Mouse (Mus musculus): ENCODE data around the gene Zfp128.
"Not testable (repeated sequence)": the region's sequence is repeated elsewhere in the genome, so short reads cannot be mapped to it uniquely, and the experiment has no call there.

Zfp128 gene

GRCm38 (mm10) chr7:12880911-12881660 lies at the start of gene Zfp128:
Zfp128 (plus strand) TSS chr7:12881177.
- peak; percentile 90 to 91 for DNase-seq

- peak; percentile 84 to 88 for DNase-seq
Measured at GRCm38 (mm10) chr7:12834162-12835120, 46.5 kb upstream of the Zfp128 start, which contains the start of gene Zfp110. Zfp110 (plus strand) TSS chr7:12834761.

- DNase-seq: peak in 1 of 2 experiments; percentile 7
Measured at GRCm38 (mm10) chr7:12835193-12835671, 45.7 kb upstream of the Zfp128 start.

- no peak for DNase-seq
Measured at GRCm38 (mm10) chr7:12835779-12836178, 45.2 kb upstream of the Zfp128 start.

GRCm38 (mm10) chr7:12874301-12874700 lies 6.7 kb upstream of the Zfp128 start:
- DNase-seq: no peak

GRCm38 (mm10) chr7:12880036-12880435 lies 941 bp upstream of the Zfp128 start:
- no peak for DNase-seq

- not testable (repeated sequence) for DNase-seq
Measured at GRCm38 (mm10) chr7:12880497-12880896, 480 bp upstream of the Zfp128 start.

- no peak for DNase-seq
Measured at GRCm38 (mm10) chr7:12886563-12887266, 5.7 kb downstream of the Zfp128 start.

GRCm38 (mm10) chr7:12887585-12887984 lies 6.6 kb downstream of the Zfp128 start:
- DNase-seq: no peak

- DNase-seq: no peak
Measured at GRCm38 (mm10) chr7:12890928-12891327, 10.0 kb downstream of the Zfp128 start.

- no peak for DNase-seq
Measured at GRCm38 (mm10) chr7:12891334-12891733, 10.4 kb downstream of the Zfp128 start.

- peak; percentile 73 to 81 for DNase-seq
Measured at GRCm38 (mm10) chr7:12897655-12898410, 16.9 kb downstream of the Zfp128 start, which contains the start of gene Zscan22. Zscan22 (plus strand) TSS chr7:12897815.

GRCm38 (mm10) chr7:12901517-12901916 lies 20.5 kb downstream of the Zfp128 start:
- DNase-seq: no peak

- DNase-seq: no peak
Measured at GRCm38 (mm10) chr7:12903623-12904022, 22.6 kb downstream of the Zfp128 start.

- no peak for DNase-seq
Measured at GRCm38 (mm10) chr7:12905146-12905545, 24.2 kb downstream of the Zfp128 start.

GRCm38 (mm10) chr7:12909498-12909962 lies 28.6 kb downstream of the Zfp128 start:
- peak; percentile 59 to 79 for DNase-seq

- peak; percentile 34 to 58 for DNase-seq
Measured at GRCm38 (mm10) chr7:12910181-12910668, 29.2 kb downstream of the Zfp128 start.

GRCm38 (mm10) chr7:12913556-12913955 lies 32.6 kb downstream of the Zfp128 start:
- no peak for DNase-seq

- DNase-seq: not testable (repeated sequence)
Measured at GRCm38 (mm10) chr7:12920495-12920894, 39.5 kb downstream of the Zfp128 start.

GRCm38 (mm10) chr7:12921318-12921704 lies 40.3 kb downstream of the Zfp128 start:
- DNase-seq: no peak

GRCm38 (mm10) chr7:12921705-12922465 lies 40.9 kb downstream of the Zfp128 start, which contains the start of gene Rps5:
Rps5 (plus strand) TSS chr7:12922290.
- DNase-seq: peak; percentile 95 to 98
